21 mouse cellular contexts compared by ENCODE assay signal in genomic region chr12:116117352-116117929, GRCm38 (mm10). TPM values are rescaled to one million over a fixed set of nuclear protein-coding genes. Genes with fewer than 3 reads are reported as not detected.
DNase-seq lines count a peak whose midpoint lies in the region; ATAC-seq and TF ChIP-seq lines count a peak whose summit lies in the region.
"Had no signal": no experiment of that assay in that cellular context is flagged by ENCODE, and none has a peak within 500 bp of the region (broad histone marks: within the 10 kb centered on the region; RNA-seq: fewer than 3 reads in every experiment).

No protein-coding gene starts in this region.

- H3K4me2 ChIP-seq in liver, postnatal 0 days (ENCODE audit: low read depth, low read length): no peak overlapping the region
- H3K4me2 ChIP-seq in lung, postnatal 0 days (replicated peaks; ENCODE audit: low read depth, low read length): no peak overlapping the region
- H3K4me2 ChIP-seq in stomach, embryonic 15.5 days: no peak overlapping the region
- H3K4me2 ChIP-seq: embryonic facial prominence, embryonic 13.5 days; forebrain, embryonic 12.5 days; hindbrain, embryonic 12.5 days had no signal

- H3K9me3 ChIP-seq in heart, embryonic 10.5 days: no peaks in the 10 kb centered on the region
- no peaks in the 10 kb centered on the region for H3K9me3 ChIP-seq in liver, postnatal 0 days (ENCODE audit: low read length)
- H3K9me3 ChIP-seq in lung, postnatal 0 days (ENCODE audit: low read length): no peaks in the 10 kb centered on the region
- H3K9me3 ChIP-seq in stomach, embryonic 15.5 days: no peaks in the 10 kb centered on the region
- H3K9me3 ChIP-seq: embryonic facial prominence, embryonic 13.5 days; forebrain, embryonic 12.5 days; hindbrain, embryonic 12.5 days had no signal

- H3K4me3 ChIP-seq in heart, embryonic 10.5 days: no peak overlapping the region
- H3K4me3 ChIP-seq in liver, postnatal 0 days (ENCODE audit: low read depth, low read length): no peak overlapping the region
- H3K4me3 ChIP-seq in lung, postnatal 0 days (ENCODE audit: low read depth, low read length): no peak overlapping the region
- H3K4me3 ChIP-seq in stomach, embryonic 15.5 days (replicated peaks): no peak overlapping the region
- H3K4me3 ChIP-seq: embryonic facial prominence, embryonic 13.5 days; forebrain, embryonic 12.5 days; heart, adult 2 months; hindbrain, embryonic 12.5 days had no signal

- H3K4me1 ChIP-seq in heart, embryonic 10.5 days: no peaks in the 10 kb centered on the region
- no peaks in the 10 kb centered on the region; the same call in 1 of the 2 replicates for H3K4me1 ChIP-seq in liver, postnatal 0 days (ENCODE audit: insufficient read depth)
- H3K4me1 ChIP-seq in lung, postnatal 0 days (ENCODE audit: insufficient read depth, low read depth, low read length): no peaks in the 10 kb centered on the region
- H3K4me1 ChIP-seq in stomach, embryonic 15.5 days: no peaks in the 10 kb centered on the region
- H3K4me1 ChIP-seq: embryonic facial prominence, embryonic 13.5 days; forebrain, embryonic 12.5 days; hindbrain, embryonic 12.5 days had no signal

- TF ChIP-seq CTCF in liver, postnatal 0 days (IDR thresholded peaks at IDR 0.05; ENCODE audit: low read depth): no peak
- no peak for TF ChIP-seq CTCF in lung, postnatal 0 days (IDR thresholded peaks at IDR 0.05)

- intact Hi-C loops in left cerebral cortex, postnatal 36 days (cut with DNase I): no loop called here

- peak; percentile 42 for DNase-seq in heart, embryonic 10.5 days (ENCODE audit: low spot score)
- no peak for DNase-seq in heart, adult 9 months (ENCODE audit: low spot score in 2 of 2)
- DNase-seq in liver, postnatal 0 days: no peak
- no peak for DNase-seq in liver
- no peak for DNase-seq in lung, postnatal 0 days (ENCODE audit: low spot score)
- no peak for DNase-seq in lung, postnatal 25 days (ENCODE audit: low spot score)
- DNase-seq in left cerebral cortex, postnatal 36 days (ENCODE audit: low spot score in 2 of 2): no peak
- DNase-seq: adrenal gland, postnatal 10 days; cerebellum, adult 11 months; cerebellum, adult 9-10 months; cerebellum, postnatal 25 days; gastrocnemius, postnatal 10 days; heart, adult 2 months; heart, postnatal 10 days; heart, postnatal 4 days had no signal

- peak; percentile 19; the same call in 1 of the 2 replicates for ATAC-seq in liver, postnatal 0 days
- ATAC-seq in lung, postnatal 0 days: peak; percentile 26
- peak; percentile 82 for ATAC-seq in stomach, embryonic 15.5 days (ENCODE audit: insufficient read depth, low FRiP score, low read depth)
- ATAC-seq: forebrain, embryonic 16.5 days had no signal

- no peak overlapping the region for H3K27ac ChIP-seq in heart, embryonic 10.5 days
- no peak overlapping the region for H3K27ac ChIP-seq in liver, postnatal 0 days (ENCODE audit: low read depth)
- H3K27ac ChIP-seq in lung, postnatal 0 days (ENCODE audit: low read length): no peak overlapping the region
- H3K27ac ChIP-seq in stomach, embryonic 15.5 days: no peak overlapping the region
- H3K27ac ChIP-seq: embryonic facial prominence, embryonic 13.5 days; forebrain, embryonic 12.5 days; heart, adult 2 months; hindbrain, embryonic 12.5 days had no signal

- H3K36me3 ChIP-seq in heart, embryonic 10.5 days: no peaks in the 10 kb centered on the region
- no peaks in the 10 kb centered on the region for H3K36me3 ChIP-seq in liver, postnatal 0 days (replicated peaks; ENCODE audit: insufficient read depth, low read length)
- H3K36me3 ChIP-seq in lung, postnatal 0 days (ENCODE audit: insufficient read depth, low read length): no peaks in the 10 kb centered on the region
- no peaks in the 10 kb centered on the region for H3K36me3 ChIP-seq in stomach, embryonic 15.5 days
- H3K36me3 ChIP-seq: embryonic facial prominence, embryonic 13.5 days; forebrain, embryonic 12.5 days; hindbrain, embryonic 12.5 days had no signal

- H3K27me3 ChIP-seq in heart, embryonic 10.5 days (ENCODE audit: insufficient read depth, poor library complexity, severe bottlenecking): no peaks in the 10 kb centered on the region
- no peaks in the 10 kb centered on the region for H3K27me3 ChIP-seq in liver, postnatal 0 days (ENCODE audit: insufficient read depth, low read length)
- no peaks in the 10 kb centered on the region for H3K27me3 ChIP-seq in lung, postnatal 0 days (replicated peaks; ENCODE audit: insufficient read depth, low read length)
- H3K27me3 ChIP-seq in stomach, embryonic 15.5 days (replicated peaks): no peaks in the 10 kb centered on the region
- H3K27me3 ChIP-seq: embryonic facial prominence, embryonic 13.5 days; forebrain, embryonic 12.5 days; hindbrain, embryonic 12.5 days had no signal

- no peak for TF ChIP-seq EP300 in liver, postnatal 0 days (IDR thresholded peaks at IDR 0.05; ENCODE audit: low read depth)
- TF ChIP-seq EP300 in lung, postnatal 0 days (IDR thresholded peaks at IDR 0.05): no peak

- no peak overlapping the region for H3K9ac ChIP-seq in liver, postnatal 0 days (replicated peaks)
- no peak overlapping the region for H3K9ac ChIP-seq in lung, postnatal 0 days (replicated peaks; ENCODE audit: low read depth)
- no peak overlapping the region for H3K9ac ChIP-seq in stomach, embryonic 15.5 days
- H3K9ac ChIP-seq: embryonic facial prominence, embryonic 13.5 days; forebrain, embryonic 12.5 days; hindbrain, embryonic 12.5 days had no signal

- 82% methylated on average over 5 of the region's 5 CpGs for WGBS in heart, embryonic 10.5 days
- 54% methylated on average over 5 of the region's 5 CpGs for WGBS in liver, postnatal 0 days (ENCODE audit: insufficient replicate concordance)
- 48% methylated on average over 5 of the region's 5 CpGs for WGBS in lung, postnatal 0 days
- WGBS in stomach, embryonic 15.5 days: 47% methylated on average over 5 of the region's 5 CpGs

RNA-seq across cellular contexts. Expression of gene Vipr2, which starts 39.9 kb away (rescaled TPM):
- polyA plus RNA-seq in heart, embryonic 10.5 days (2016; fragmentation: Nextera tagmentation; extraction: Ambion mirVana): 0.55 and 1.8 TPM in 2 replicates
- polyA plus RNA-seq in liver, postnatal 0 days (2015; fragmentation: Nextera tagmentation; extraction: Ambion mirVana): 0.08 and 0.26 TPM in 2 replicates
- polyA plus RNA-seq in lung, postnatal 0 days (2015; fragmentation: Nextera tagmentation; extraction: Ambion mirVana): 4.6 and 4.8 TPM in 2 replicates
- 6.3 and 7.2 TPM in 2 replicates for polyA plus RNA-seq in stomach, embryonic 15.5 days (2015; fragmentation: Nextera tagmentation; extraction: Ambion mirVana)
- 1 to 10 TPM in 1 of 2 experiments, under 1 TPM in 1; 0.86 to 1.7 TPM for total RNA-seq in left cerebral cortex, postnatal 36 days (2021)
- total RNA-seq: MEL had no signal

Comparison
In these comparisons a context has a peak if more than half of its experiments do, and no peak if none do; other contexts are left out.
1. ATAC-seq: peak in every context shown above with its lines; median percentile 82 in stomach, embryonic 15.5 days; 26 in lung, postnatal 0 days; 19 in liver, postnatal 0 days.